Mouse (Mus musculus) granulocyte monocyte progenitor cell, adult 5-6 weeks (primary cell): Measurements from ENCODE around the gene Fzr1. TPM values are rescaled to one million over a fixed set of nuclear protein-coding genes. Genes with fewer than 3 reads are reported as not detected.

Experiments
- ATAC-seq: replicated peaks from 2 replicates; pipeline ENCODE4 v1.8.0; 2016; ENCODE audit warnings: mild to moderate bottlenecking, moderate TSS enrichment, inconsistent platforms; ENCODE audit not compliant: poor library complexity, severe bottlenecking
- total RNA-seq, 2 experiments: library from RNA; stranded (forward) in 1 of 2; stranded (reverse) in 1 of 2; fragments of 200-712, 200-1000 nt in 1 of 2; fragments of >200 nt in 1 of 2; fragmentation: Nextera tagmentation in 1 of 2; gene quantifications; 2 replicates each; pipeline ENCODE4 v1.2.3; 2014 to 2017

The Fzr1 gene
- total RNA-seq, 2 experiments from 2014 or later, result 15.3 to 17.0 TPM

- no peak for ATAC-seq
These were observed 59.0 kb downstream of the Fzr1 start for GRCm38 (mm10) chr10:81319330-81319699.

GRCm38 (mm10) chr10:81318589-81319329 lies 59.6 kb downstream of the Fzr1 start:
- no peak for ATAC-seq

- no peak for ATAC-seq
These were observed 61.0 kb downstream of the Fzr1 start for GRCm38 (mm10) chr10:81317273-81317672.

GRCm38 (mm10) chr10:81316338-81317060 lies 61.8 kb downstream of the Fzr1 start:
- no peak for ATAC-seq

Other genes with a start within 250 kb of the Fzr1 start
Only the 30 nearest of the 34 such genes appear.
- 6.3 and 22.9 TPM in 2 replicates for gene Pias4, start 210.6 kb downstream of the Fzr1 start, total RNA-seq (2014; fragmentation: Nextera tagmentation)
- 7.8 and 8.1 TPM in 2 replicates for gene Pias4, start 210.6 kb downstream of the Fzr1 start, total RNA-seq (2017)
- gene Eef2, start 201.9 kb downstream of the Fzr1 start, total RNA-seq (2014; fragmentation: Nextera tagmentation), result 843 and 1,029 TPM in 2 replicates
- gene Eef2, start 201.9 kb downstream of the Fzr1 start, total RNA-seq (2017), result 1,504 and 1,576 TPM in 2 replicates
- 25.7 and 40.8 TPM in 2 replicates for gene Dapk3, start 195.5 kb downstream of the Fzr1 start, total RNA-seq (2014; fragmentation: Nextera tagmentation)
- 20.5 and 33.0 TPM in 2 replicates for gene Dapk3, start 195.5 kb downstream of the Fzr1 start, total RNA-seq (2017)
- gene 4930442H23Rik, start 194.7 kb downstream of the Fzr1 start, total RNA-seq (2014; fragmentation: Nextera tagmentation), result not detected in 2 replicates
- gene 4930442H23Rik, start 194.7 kb downstream of the Fzr1 start, total RNA-seq (2017), result not detected in 2 replicates
- not detected in 2 replicates for gene Nmrk2, start 176.5 kb downstream of the Fzr1 start, total RNA-seq (2014; fragmentation: Nextera tagmentation)
- not detected in 2 replicates for gene Nmrk2, start 176.5 kb downstream of the Fzr1 start, total RNA-seq (2017)
- gene Atcay, start 147.7 kb downstream of the Fzr1 start, total RNA-seq (2014; fragmentation: Nextera tagmentation), result not detected in 2 replicates
- not detected in 2 replicates for gene Atcay, start 147.7 kb downstream of the Fzr1 start, total RNA-seq (2017)
- not detected in 2 replicates for gene Zfr2, start 145.4 kb downstream of the Fzr1 start, total RNA-seq (2014; fragmentation: Nextera tagmentation)
- 0.13 TPM in 1 of 2 replicates, not detected in the other for gene Zfr2, start 145.4 kb downstream of the Fzr1 start, total RNA-seq (2017)
- gene Matk, start 125.6 kb downstream of the Fzr1 start, total RNA-seq (2014; fragmentation: Nextera tagmentation), result 16.8 and 35.6 TPM in 2 replicates
- 39.1 and 43.9 TPM in 2 replicates for gene Matk, start 125.6 kb downstream of the Fzr1 start, total RNA-seq (2017)
- 94.0 and 105 TPM in 2 replicates for gene Mrpl54, start 111.6 kb downstream of the Fzr1 start, total RNA-seq (2014; fragmentation: Nextera tagmentation)
- 161 and 185 TPM in 2 replicates for gene Mrpl54, start 111.6 kb downstream of the Fzr1 start, total RNA-seq (2017)
- gene Apba3, start 111.6 kb downstream of the Fzr1 start, total RNA-seq (2014; fragmentation: Nextera tagmentation), result 19.7 and 29.1 TPM in 2 replicates
- 14.2 and 19.9 TPM in 2 replicates for gene Apba3, start 111.6 kb downstream of the Fzr1 start, total RNA-seq (2017)
- gene Tjp3, start 86.9 kb downstream of the Fzr1 start, total RNA-seq (2014; fragmentation: Nextera tagmentation), result 1.0 and 8.4 TPM in 2 replicates
- gene Tjp3, start 86.9 kb downstream of the Fzr1 start, total RNA-seq (2017), result 1.3 and 6.2 TPM in 2 replicates
- 32.4 and 42.7 TPM in 2 replicates for gene Pip5k1c, start 85.6 kb downstream of the Fzr1 start, total RNA-seq (2014; fragmentation: Nextera tagmentation)
- gene Pip5k1c, start 85.6 kb downstream of the Fzr1 start, total RNA-seq (2017), result 24.7 and 32.7 TPM in 2 replicates
- gene Cactin, start 57.4 kb downstream of the Fzr1 start, total RNA-seq (2014; fragmentation: Nextera tagmentation), result 16.2 and 16.3 TPM in 2 replicates
- gene Cactin, start 57.4 kb downstream of the Fzr1 start, total RNA-seq (2017), result 19.4 and 26.5 TPM in 2 replicates
- gene Tbxa2r, start 49.8 kb downstream of the Fzr1 start, total RNA-seq (2014; fragmentation: Nextera tagmentation), result not detected in 2 replicates
- 0.09 TPM in 1 of 2 replicates, not detected in the other for gene Tbxa2r, start 49.8 kb downstream of the Fzr1 start, total RNA-seq (2017)
- gene Gipc3, start 35.2 kb downstream of the Fzr1 start, total RNA-seq (2014; fragmentation: Nextera tagmentation), result not detected in 2 replicates
- gene Gipc3, start 35.2 kb downstream of the Fzr1 start, total RNA-seq (2017), result not detected in 2 replicates
- gene Hmg20b, start 28.0 kb downstream of the Fzr1 start, total RNA-seq (2014; fragmentation: Nextera tagmentation), result 19.1 and 43.4 TPM in 2 replicates
- gene Hmg20b, start 28.0 kb downstream of the Fzr1 start, total RNA-seq (2017), result 29.8 and 35.5 TPM in 2 replicates
- gene Mfsd12, start 21.0 kb downstream of the Fzr1 start, total RNA-seq (2014; fragmentation: Nextera tagmentation), result 12.0 and 17.5 TPM in 2 replicates
- gene Mfsd12, start 21.0 kb downstream of the Fzr1 start, total RNA-seq (2017), result 10.8 and 11.5 TPM in 2 replicates
- gene 4930404N11Rik, start 12.7 kb downstream of the Fzr1 start, total RNA-seq (2014; fragmentation: Nextera tagmentation), result not detected in 2 replicates
- 0.10 and 0.26 TPM in 2 replicates for gene 4930404N11Rik, start 12.7 kb downstream of the Fzr1 start, total RNA-seq (2017)
- 12.2 and 34.9 TPM in 2 replicates for gene Dohh, start 5.9 kb upstream of the Fzr1 start, total RNA-seq (2014; fragmentation: Nextera tagmentation)
- gene Dohh, start 5.9 kb upstream of the Fzr1 start, total RNA-seq (2017), result 41.8 and 46.2 TPM in 2 replicates
- gene Gm48551, start 6.0 kb upstream of the Fzr1 start, total RNA-seq (2014; fragmentation: Nextera tagmentation), result 4.0 TPM in 1 of 2 replicates, not detected in the other
- gene Gm48551, start 6.0 kb upstream of the Fzr1 start, total RNA-seq (2017), result 0.30 TPM in 1 of 2 replicates, not detected in the other
- 2.2 TPM in 1 of 2 replicates, not detected in the other for gene Gm48552, start 10.5 kb upstream of the Fzr1 start, total RNA-seq (2014; fragmentation: Nextera tagmentation)
- gene Gm48552, start 10.5 kb upstream of the Fzr1 start, total RNA-seq (2017), result not detected in 2 replicates
- gene Smim24, start 14.5 kb upstream of the Fzr1 start, total RNA-seq (2014; fragmentation: Nextera tagmentation), result 37.5 and 43.6 TPM in 2 replicates
- 11.5 and 13.3 TPM in 2 replicates for gene Smim24, start 14.5 kb upstream of the Fzr1 start, total RNA-seq (2017)
- gene Nfic, start 77.1 kb upstream of the Fzr1 start, total RNA-seq (2014; fragmentation: Nextera tagmentation), result 39.6 and 41.7 TPM in 2 replicates
- gene Nfic, start 77.1 kb upstream of the Fzr1 start, total RNA-seq (2017), result 5.3 and 10.5 TPM in 2 replicates
- gene Celf5, start 104.2 kb upstream of the Fzr1 start, total RNA-seq (2014; fragmentation: Nextera tagmentation), result not detected in 2 replicates
- not detected in 2 replicates for gene Celf5, start 104.2 kb upstream of the Fzr1 start, total RNA-seq (2017)
- gene Ncln, start 117.9 kb upstream of the Fzr1 start, total RNA-seq (2014; fragmentation: Nextera tagmentation), result 124 and 140 TPM in 2 replicates
- gene Ncln, start 117.9 kb upstream of the Fzr1 start, total RNA-seq (2017), result 83.1 and 128 TPM in 2 replicates
- gene S1pr4, start 121.6 kb upstream of the Fzr1 start, total RNA-seq (2014; fragmentation: Nextera tagmentation), result 7.8 and 10.5 TPM in 2 replicates
- 7.0 and 9.2 TPM in 2 replicates for gene S1pr4, start 121.6 kb upstream of the Fzr1 start, total RNA-seq (2017)
- gene Gna15, start 145.7 kb upstream of the Fzr1 start, total RNA-seq (2014; fragmentation: Nextera tagmentation), result 30.0 and 31.7 TPM in 2 replicates
- gene Gna15, start 145.7 kb upstream of the Fzr1 start, total RNA-seq (2017), result 23.8 and 34.6 TPM in 2 replicates
- gene Gna11, start 166.7 kb upstream of the Fzr1 start, total RNA-seq (2014; fragmentation: Nextera tagmentation), result 17.0 and 25.7 TPM in 2 replicates
- gene Gna11, start 166.7 kb upstream of the Fzr1 start, total RNA-seq (2017), result 4.9 and 6.4 TPM in 2 replicates
- gene Aes, start 181.0 kb upstream of the Fzr1 start, total RNA-seq (2014; fragmentation: Nextera tagmentation), result 216 and 220 TPM in 2 replicates
- gene Aes, start 181.0 kb upstream of the Fzr1 start, total RNA-seq (2017), result 151 and 250 TPM in 2 replicates
- gene Tle2, start 196.0 kb upstream of the Fzr1 start, total RNA-seq (2014; fragmentation: Nextera tagmentation), result 4.4 and 5.0 TPM in 2 replicates
- gene Tle2, start 196.0 kb upstream of the Fzr1 start, total RNA-seq (2017), result 0.17 and 2.4 TPM in 2 replicates